Mouse (Mus musculus): Measurements from ENCODE around the gene Vav2. TPM values are rescaled to one million over a fixed set of nuclear protein-coding genes. Genes with fewer than 3 reads are reported as not detected.

Vav2 gene
- total RNA-seq, 1 experiment from 2014 or later = 11.6 TPM

- no peak for ATAC-seq (replicated peaks in 1 of 2; ENCODE audit: insufficient read depth in 1 of 2, low FRiP score in 2 of 2, low TSS enrichment in 1 of 2, low read depth in 1 of 2, poor library complexity in 2 of 2, severe bottlenecking in 2 of 2)
Measured at GRCm38 (mm10) chr2:27215537-27215936, 211.3 kb downstream of the Vav2 start.

Other genes with a start within 250 kb of the Vav2 start
- gene Sardh, start 178.7 kb downstream of the Vav2 start, total RNA-seq (2017) = not detected in 2 replicates
- 0.31 and 2.9 TPM in 2 replicates for gene Brd3os, start 15.3 kb upstream of the Vav2 start, total RNA-seq (2017)
- gene Brd3, start 80.6 kb upstream of the Vav2 start, total RNA-seq (2017) = 27.6 and 37.7 TPM in 2 replicates
- gene Wdr5, start 88.1 kb upstream of the Vav2 start, total RNA-seq (2017) = 75.7 and 78.0 TPM in 2 replicates
- 7.6 and 8.4 TPM in 2 replicates for gene Rxra, start 249.4 kb upstream of the Vav2 start, total RNA-seq (2017)

Measured in hematopoietic stem cell, adult 5-6 weeks (primary cell).